Mouse (Mus musculus) kidney, postnatal 4 days (tissue): ENCODE data around the gene Rnf123.

Experiments
- DNase-seq, 2 experiments: peaks; one replicate each; pipeline ENCODE4 v3.0.0; 2021; ENCODE audit warnings: mixed read lengths in 2 of 2

The Rnf123 gene

GRCm38 (mm10) chr9:108082988-108083431 is at the start of gene Rnf123:
Gene Rnf123, minus strand, starts transcription at chr9:108083346.
- DNase-seq = no peak

GRCm38 (mm10) chr9:108132373-108132772 is 49.2 kb upstream of the Rnf123 start:
- DNase-seq = no peak

GRCm38 (mm10) chr9:108131502-108131901 is 48.4 kb upstream of the Rnf123 start:
- no peak for DNase-seq

- no peak for DNase-seq
These were observed 46.1 kb upstream of the Rnf123 start for GRCm38 (mm10) chr9:108129042-108129948.

- DNase-seq = no peak
These were observed 45.1 kb upstream of the Rnf123 start for GRCm38 (mm10) chr9:108128248-108128647.

GRCm38 (mm10) chr9:108126436-108127180 is 43.5 kb upstream of the Rnf123 start:
- DNase-seq = no peak

GRCm38 (mm10) chr9:108125731-108126130 is 42.6 kb upstream of the Rnf123 start:
- DNase-seq = no peak

GRCm38 (mm10) chr9:108123916-108124315 is 40.8 kb upstream of the Rnf123 start:
- DNase-seq = no peak

GRCm38 (mm10) chr9:108121170-108121969 is 38.2 kb upstream of the Rnf123 start:
- DNase-seq = no peak

- DNase-seq = no peak
These were observed 37.5 kb upstream of the Rnf123 start for GRCm38 (mm10) chr9:108120671-108121070.

- peak; percentile 68 to 82 for DNase-seq
These were observed 36.8 kb upstream of the Rnf123 start for GRCm38 (mm10) chr9:108119891-108120411.

- DNase-seq = no peak
These were observed 34.0 kb upstream of the Rnf123 start for GRCm38 (mm10) chr9:108117143-108117542.

GRCm38 (mm10) chr9:108115290-108116077 is 32.3 kb upstream of the Rnf123 start:
- DNase-seq = no peak

GRCm38 (mm10) chr9:108112719-108113340 is 29.7 kb upstream of the Rnf123 start:
- no peak for DNase-seq

- DNase-seq = no peak
These were observed 28.5 kb upstream of the Rnf123 start for GRCm38 (mm10) chr9:108111593-108112121.

- peak; percentile 52 to 58 for DNase-seq
These were observed 28.0 kb upstream of the Rnf123 start for GRCm38 (mm10) chr9:108111101-108111592.

GRCm38 (mm10) chr9:108110160-108110559 is 27.0 kb upstream of the Rnf123 start:
- DNase-seq = no peak

GRCm38 (mm10) chr9:108107867-108108266 is 24.7 kb upstream of the Rnf123 start:
- DNase-seq = no peak

GRCm38 (mm10) chr9:108106090-108106489 is 22.9 kb upstream of the Rnf123 start:
- no peak for DNase-seq

- DNase-seq = no peak
These were observed 22.4 kb upstream of the Rnf123 start for GRCm38 (mm10) chr9:108105549-108105863.
